Mouse (Mus musculus) stomach, embryonic 16.5 days (tissue): ENCODE data around the gene Ccdc47. TPM values are rescaled to one million over a fixed set of nuclear protein-coding genes. Genes with fewer than 3 reads are reported as not detected.
A peak's percentile ranks its signal among the peaks of the same experiment; 100 is the strongest.
"Not testable (repeated sequence)": the region's sequence is repeated elsewhere in the genome, so short reads cannot be mapped to it uniquely, and the experiment has no call there.

Experiments
- ATAC-seq: fragments of 200-750 bp; cut with Nextera tagmentation; 2 replicates; pipeline ENCODE4 v1.8.0; 2017; ENCODE audit warnings: moderate number of reproducible peaks, moderate TSS enrichment; ENCODE audit not compliant: insufficient read depth, low FRiP score
- H3K27ac ChIP-seq: fragments of 300-500 bp; sonication (generic); 2 replicates; pipeline ENCODE4 v1.5.1; 2014; ENCODE audit warnings: low read length
- H3K27me3 ChIP-seq: fragments of 300-500 bp; sonication (generic); 2 replicates; pipeline ENCODE4 v1.6.1; 2014; ENCODE audit warnings: low read length, control low read depth, mixed read lengths; ENCODE audit not compliant: control insufficient read depth, insufficient read depth
- H3K36me3 ChIP-seq: fragments of 300-500 bp; sonication (generic); 2 replicates; pipeline ENCODE4 v1.6.1; 2014; ENCODE audit warnings: low read length; ENCODE audit not compliant: control insufficient read depth, insufficient read depth
- H3K4me1 ChIP-seq: fragments of 300-500 bp; sonication (generic); 2 replicates; pipeline ENCODE4 v1.6.1; 2014; ENCODE audit warnings: low read length, control low read depth, mixed read lengths; ENCODE audit not compliant: control insufficient read depth, insufficient read depth
- H3K4me2 ChIP-seq: fragments of 300-500 bp; sonication (generic); 2 replicates; pipeline ENCODE4 v1.6.1; 2014; ENCODE audit warnings: low read depth, low read length, mixed read lengths
- H3K4me3 ChIP-seq: fragments of 300-500 bp; sonication (generic); replicated peaks from 2 replicates; pipeline ENCODE4 v1.5.1; 2014; ENCODE audit warnings: mild to moderate bottlenecking, low read length
- H3K9ac ChIP-seq: fragments of 300-500 bp; sonication (generic); 2 replicates; pipeline ENCODE4 v1.6.1; 2014; ENCODE audit warnings: low read length
- H3K9me3 ChIP-seq: fragments of 300-500 bp; sonication (generic); replicated peaks from 2 replicates; pipeline ENCODE4 v1.6.1; 2016; ENCODE audit warnings: low read length, control low read depth; ENCODE audit not compliant: control insufficient read depth
- WGBS: fragments of 180-500 bp; shearing (Covaris S2); extraction: QIAGEN DNeasy Blood & Tissue Kit; methylation state at CpG from one replicate; pipeline ENCODE4 v1.1.7; 2014; 5-methylcytosine and 5-hydroxymethylcytosine counted together
- polyA plus RNA-seq: library from polyadenylated mRNA; unstranded; fragments of >200 nt; fragmentation: Nextera tagmentation; extraction: Ambion mirVana; gene quantifications from 2 replicates; pipeline ENCODE4 v1.2.1, GENCODE M21; 2015

The Ccdc47 gene
- polyA plus RNA-seq, 1 experiment from 2014 or later = 100 TPM

DNA sequence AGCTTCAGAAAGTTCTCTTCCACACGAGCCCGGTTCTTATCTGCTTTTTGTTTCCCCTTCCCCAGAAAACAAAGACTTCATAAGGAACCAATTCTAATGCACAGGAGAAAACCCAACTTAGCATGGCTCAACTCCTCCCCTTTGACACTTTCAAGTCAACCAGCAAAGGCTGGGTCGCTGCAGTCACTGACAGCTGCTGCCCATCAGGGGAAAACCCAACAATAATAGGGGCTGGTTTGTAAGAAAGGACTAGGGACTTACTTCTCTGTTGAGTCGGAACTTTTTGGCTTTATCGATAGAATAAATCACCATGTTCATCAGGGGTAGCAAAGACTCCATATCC, 14.1 kb downstream of the Ccdc47 start, which contains the start of gene Strada:
Gene Strada (minus strand): TSS at position 46 of the 343 bp plus-strand sequence.
- Histone ChIP-seq H3K27ac (no peak within 1 kb of the TSS), H3K27me3 (no peaks in the 10 kb centered on the region), H3K4me2 (no peak within 1 kb of the TSS), H3K4me1 (no peaks in the 10 kb centered on the region), H3K36me3 (peaks cover 14% of the 10 kb centered on the region; the same call in 1 of the 2 replicates), H3K9ac (no peak within 1 kb of the TSS), H3K9me3 (no peaks in the 10 kb centered on the region), H3K4me3 (no peak within 1 kb of the TSS)
- no peak for ATAC-seq
- WGBS = 73% methylated on average over 5 of the region's 5 CpGs

DNA sequence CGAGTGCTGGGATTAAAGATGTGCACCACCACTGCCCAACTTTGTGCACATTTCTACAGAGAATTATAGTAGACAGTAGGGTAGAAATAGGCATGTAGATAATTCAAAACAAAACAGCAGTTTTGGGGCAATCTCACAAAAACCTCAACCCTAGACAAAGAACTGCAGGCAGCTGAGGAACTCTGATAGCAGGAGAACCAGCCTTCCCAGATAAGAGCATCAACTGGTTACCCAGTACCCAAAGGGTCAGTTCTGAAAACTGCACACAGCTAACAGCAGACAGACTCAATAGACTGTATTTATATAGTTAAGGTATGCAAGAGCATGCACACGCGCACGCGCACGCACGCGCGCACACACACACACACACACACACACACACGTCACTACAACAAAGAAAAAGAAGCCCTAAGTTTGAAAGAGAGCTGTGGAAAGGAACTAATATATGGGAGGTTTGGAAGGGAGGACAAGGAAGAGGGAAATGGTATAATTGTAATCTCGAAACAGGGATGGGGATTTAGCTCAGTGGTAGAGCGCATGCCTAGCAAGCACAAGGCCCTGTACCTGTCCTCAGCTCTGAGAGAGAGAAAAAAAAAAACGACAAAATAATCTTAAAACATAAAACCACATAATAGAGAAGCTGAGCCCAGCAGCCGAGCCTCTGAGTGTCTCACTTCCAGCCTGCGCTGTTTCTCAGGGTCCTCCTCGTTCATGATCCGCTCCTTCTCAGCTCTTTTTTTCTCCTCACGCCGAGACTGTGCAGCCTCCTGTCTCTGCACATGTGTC, 14.6 kb downstream of the Ccdc47 start:
- Histone ChIP-seq H3K9me3 (no peaks in the 10 kb centered on the region), H3K4me3 (no peak overlapping the region), H3K27me3 (no peaks in the 10 kb centered on the region), H3K27ac (no peak overlapping the region), H3K4me2 (no peak overlapping the region), H3K4me1 (no peaks in the 10 kb centered on the region), H3K9ac (no peak overlapping the region), H3K36me3 (peaks cover 14% of the 10 kb centered on the region; the same call in 1 of the 2 replicates)
- 89% methylated on average over 19 of the region's 19 CpGs for WGBS
- no peak for ATAC-seq

DNA sequence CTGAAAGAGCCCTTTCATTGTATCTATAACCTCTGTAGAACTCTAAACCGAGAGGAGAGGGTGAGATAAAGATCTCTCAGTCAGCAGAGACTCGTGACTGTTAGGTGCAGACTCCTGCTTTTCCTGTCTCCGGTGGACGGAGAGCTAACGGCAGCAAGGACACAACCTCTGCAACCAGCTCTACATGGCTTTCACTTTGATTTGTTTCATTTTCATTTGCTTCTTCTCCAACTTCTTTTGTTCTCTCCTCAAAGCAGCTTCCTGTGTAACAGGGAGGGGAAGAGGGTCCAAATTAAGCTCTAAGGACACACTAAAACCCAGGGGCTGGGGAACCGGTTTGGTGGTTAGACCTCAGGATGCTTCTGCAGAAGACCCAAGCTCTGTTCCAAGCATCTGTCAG, 15.4 kb downstream of the Ccdc47 start:
- ATAC-seq = no peak
- H3K27me3 ChIP-seq = no peaks in the 10 kb centered on the region
- H3K27ac ChIP-seq = no peak overlapping the region
- no peak overlapping the region for H3K4me2 ChIP-seq
- H3K4me3 ChIP-seq = no peak overlapping the region
- H3K4me1 ChIP-seq = no peaks in the 10 kb centered on the region
- no peak overlapping the region for H3K9ac ChIP-seq
- WGBS = 74% methylated on average over 6 of the region's 6 CpGs
- H3K9me3 ChIP-seq = no peaks in the 10 kb centered on the region
- H3K36me3 ChIP-seq = peaks cover 14% of the 10 kb centered on the region; the same call in 1 of the 2 replicates

DNA sequence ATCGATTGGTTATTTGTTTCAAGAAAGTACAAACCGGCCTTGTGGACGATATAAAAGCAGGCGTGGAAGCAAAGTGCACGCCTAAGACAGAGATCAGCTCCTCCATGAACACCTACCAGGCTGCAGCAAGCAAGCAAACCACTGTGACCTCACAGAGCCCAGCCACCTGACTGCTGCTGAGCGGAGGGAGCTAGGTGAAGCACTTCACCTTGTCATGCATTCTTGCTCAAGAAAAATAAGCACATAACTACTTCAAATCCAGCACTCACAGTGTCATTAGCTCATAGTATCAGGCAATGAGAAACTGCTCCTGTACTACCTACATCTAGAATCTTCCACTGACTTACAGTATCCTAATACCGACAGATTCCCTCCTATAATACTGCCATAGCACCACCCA, 16.1 kb downstream of the Ccdc47 start:
- H3K36me3 ChIP-seq = peaks cover 10% of the 10 kb centered on the region; the same call in 1 of the 2 replicates
- not testable (repeated sequence) for H3K9ac ChIP-seq, H3K4me3 ChIP-seq, H3K4me1 ChIP-seq, H3K27me3 ChIP-seq, H3K9me3 ChIP-seq, H3K4me2 ChIP-seq, H3K27ac ChIP-seq, ATAC-seq
- 92% methylated on average over 7 of the region's 7 CpGs for WGBS

DNA sequence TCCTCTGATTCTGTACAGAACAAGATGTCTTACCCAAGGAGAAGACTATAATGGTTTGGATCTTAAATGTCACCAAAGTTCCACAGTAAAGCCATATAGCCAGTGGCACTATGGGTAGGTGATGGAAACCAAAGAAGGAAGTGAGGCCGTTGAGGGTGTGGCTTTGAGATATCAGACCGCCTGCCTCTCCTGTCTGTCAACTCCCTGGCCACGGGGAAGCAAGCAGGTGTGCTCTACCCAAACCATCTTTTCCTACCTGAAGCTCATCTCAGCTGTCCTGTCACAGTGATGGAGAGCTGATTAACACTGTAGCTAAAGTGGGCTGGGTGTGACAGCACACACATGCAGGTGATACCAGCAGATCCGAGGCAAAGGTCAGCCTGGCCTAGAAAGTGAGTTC, 17.9 kb downstream of the Ccdc47 start:
- ATAC-seq = no peak
- no peak overlapping the region for H3K4me3 ChIP-seq
- H3K4me1 ChIP-seq = no peaks in the 10 kb centered on the region
- no peaks in the 10 kb centered on the region for H3K27me3 ChIP-seq
- peaks cover 10% of the 10 kb centered on the region; the same call in 1 of the 2 replicates for H3K36me3 ChIP-seq
- no peaks in the 10 kb centered on the region for H3K9me3 ChIP-seq
- no peak overlapping the region for H3K4me2 ChIP-seq
- no peak overlapping the region for H3K9ac ChIP-seq
- WGBS = 76% methylated on average over 4 of the region's 4 CpGs
- H3K27ac ChIP-seq = no peak overlapping the region

DNA sequence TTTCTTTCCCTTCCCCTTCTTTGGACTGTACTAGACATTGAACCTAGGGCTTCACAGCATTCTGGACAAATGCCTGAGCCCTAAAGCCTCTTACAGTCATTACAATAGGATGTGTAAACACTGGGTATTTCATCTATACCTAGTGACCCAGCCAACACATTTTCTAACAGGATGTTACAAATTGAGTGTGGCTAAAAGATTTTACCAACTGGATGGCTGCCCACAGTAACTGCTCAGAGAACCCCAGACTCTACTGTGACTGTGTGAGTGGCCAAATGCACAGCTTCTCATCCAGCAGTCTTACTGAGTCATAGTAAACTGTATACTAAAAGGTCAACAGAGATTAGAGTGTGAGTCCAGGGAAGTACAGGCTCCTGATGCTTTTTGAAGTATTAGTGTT, 20.8 kb downstream of the Ccdc47 start:
- H3K4me1 ChIP-seq = peaks cover 5% of the 10 kb centered on the region; the same call in 1 of the 2 replicates
- H3K36me3 ChIP-seq = peaks cover 10% of the 10 kb centered on the region; the same call in 1 of the 2 replicates
- no peak overlapping the region for H3K9ac ChIP-seq
- no peak overlapping the region for H3K4me3 ChIP-seq
- H3K9me3 ChIP-seq = no peaks in the 10 kb centered on the region
- ATAC-seq = no peak
- no peak overlapping the region for H3K4me2 ChIP-seq
- no peaks in the 10 kb centered on the region for H3K27me3 ChIP-seq
- 0 out of 2 replicates have a peak overlapping the region, but pooled peaks have one; percentile 17 for H3K27ac ChIP-seq

DNA sequence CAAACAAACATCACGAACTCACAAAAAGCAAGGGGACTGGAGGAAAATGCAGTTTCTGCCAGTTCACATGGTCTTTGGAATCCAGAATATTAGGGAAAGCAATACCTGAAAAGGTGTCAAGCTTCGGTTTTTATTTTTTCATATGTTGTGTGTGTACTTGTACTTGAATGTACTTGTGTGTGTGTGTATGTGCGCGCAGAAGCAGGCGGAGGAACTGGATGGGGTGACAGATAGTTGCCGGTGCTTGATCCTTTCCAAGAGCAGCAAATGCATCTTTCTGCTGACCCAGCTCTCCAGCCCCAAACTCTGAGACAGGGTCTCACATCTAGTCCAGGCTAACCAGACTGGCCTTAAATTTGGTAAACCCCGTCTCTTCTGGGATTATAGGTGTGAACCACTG, 21.3 kb downstream of the Ccdc47 start:
- Histone ChIP-seq H3K36me3 (peaks cover 10% of the 10 kb centered on the region; the same call in 1 of the 2 replicates), H3K27me3 (no peaks in the 10 kb centered on the region), H3K9ac (no peak overlapping the region), H3K4me1 (peaks cover 5% of the 10 kb centered on the region; the same call in 1 of the 2 replicates), H3K4me2 (no peak overlapping the region), H3K27ac (0 out of 2 replicates have a peak overlapping the region, but pooled peaks have one; percentile 17), H3K9me3 (no peaks in the 10 kb centered on the region), H3K4me3 (no peak overlapping the region)
- 91% methylated on average over 7 of the region's 7 CpGs for WGBS
- ATAC-seq = no peak

DNA sequence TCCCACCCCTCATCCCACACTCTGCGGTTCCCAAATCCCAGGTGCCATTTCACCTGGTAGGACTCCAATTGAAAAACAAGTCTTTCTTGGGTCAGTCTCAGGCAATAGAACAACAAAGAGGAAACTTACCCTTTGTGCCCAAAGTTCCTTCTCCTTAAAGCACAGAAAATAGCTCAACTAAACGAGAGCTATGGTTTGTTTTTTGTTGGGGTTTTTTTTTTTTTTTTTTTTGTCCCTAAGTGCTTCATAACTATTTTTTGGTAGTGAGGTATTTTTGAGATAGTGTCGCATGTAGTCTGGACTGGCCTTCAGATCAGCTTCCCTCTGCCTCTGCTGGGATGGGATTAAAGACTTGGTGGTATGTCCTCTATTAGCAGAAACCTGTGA, 22.0 kb downstream of the Ccdc47 start:
- Histone ChIP-seq H3K27ac (peak overlapping the region; percentile 81), H3K4me1 (peaks cover 5% of the 10 kb centered on the region; the same call in 1 of the 2 replicates)
- ATAC-seq = no peak

DNA sequence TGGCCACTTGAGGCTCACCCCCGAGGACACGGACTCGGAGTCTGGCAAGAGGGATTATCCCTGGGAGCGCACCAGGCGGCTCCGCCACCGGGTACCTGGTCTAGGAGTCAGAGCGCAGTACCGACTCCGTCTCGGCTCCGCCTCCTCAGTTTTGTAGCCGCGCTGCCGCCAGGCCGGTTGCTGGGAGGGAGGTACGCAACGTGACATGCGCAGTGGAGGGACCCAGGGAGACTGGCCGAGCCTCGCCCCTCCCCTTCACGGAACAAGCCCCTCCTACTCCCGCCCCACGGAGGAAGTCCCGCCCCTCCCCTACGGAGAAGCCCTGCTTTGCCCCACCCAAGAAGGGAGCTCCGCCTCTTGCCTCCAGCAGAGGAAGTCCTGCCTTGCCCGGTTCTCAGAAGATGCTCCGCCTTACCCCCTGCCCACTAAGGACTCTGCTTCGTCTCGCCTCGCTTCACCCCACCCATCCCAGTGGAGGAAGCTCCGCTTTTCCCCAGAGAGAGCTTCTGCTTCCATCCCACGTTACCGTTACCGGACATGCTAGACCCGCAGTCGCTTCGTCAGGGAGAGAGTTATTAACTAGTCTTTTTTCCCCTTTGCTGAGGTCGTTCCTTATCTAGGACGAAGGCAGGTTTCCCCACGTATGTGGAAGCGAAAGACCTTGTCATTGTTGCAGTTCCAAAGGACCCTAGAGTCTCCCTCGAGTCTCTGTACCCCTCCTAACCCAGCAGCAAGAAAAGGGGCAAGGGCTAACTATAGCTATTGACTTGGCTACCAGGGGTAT, 22.6 kb downstream of the Ccdc47 start:
- peak overlapping the region; percentile 85 for H3K4me3 ChIP-seq
- peak overlapping the region; percentile 87 for H3K9ac ChIP-seq
- peaks cover 5% of the 10 kb centered on the region; the same call in 1 of the 2 replicates for H3K4me1 ChIP-seq
- H3K27ac ChIP-seq = peak overlapping the region; percentile 91
- ATAC-seq = peak; percentile 98
- peaks cover 10% of the 10 kb centered on the region; the same call in 1 of the 2 replicates for H3K36me3 ChIP-seq
- WGBS = under 1% methylated on average over 43 of the region's 44 CpGs
- H3K27me3 ChIP-seq = no peaks in the 10 kb centered on the region
- H3K4me2 ChIP-seq = peak overlapping the region; percentile 72
- no peaks in the 10 kb centered on the region for H3K9me3 ChIP-seq

More for the DNA sequence above, 22.0 kb downstream of the Ccdc47 start:
- Histone ChIP-seq H3K9ac (peak overlapping the region; percentile 78), H3K9me3 (no peaks in the 10 kb centered on the region), H3K4me3 (peak overlapping the region; percentile 85), H3K27me3 (no peaks in the 10 kb centered on the region), H3K4me2 (peak overlapping the region; percentile 72), H3K36me3 (peaks cover 10% of the 10 kb centered on the region; the same call in 1 of the 2 replicates)
- WGBS = 30% methylated on average over 3 of the region's 3 CpGs
